Mouse (Mus musculus) thymus, postnatal 10 days (tissue): Measurements from ENCODE around the gene Trf.
"Not testable (repeated sequence)": the region's sequence is repeated elsewhere in the genome, so short reads cannot be mapped to it uniquely, and the experiment has no call there.

Experiments used
- DNase-seq, 2 experiments: peaks; one replicate each; pipeline ENCODE4 v3.0.0; 2021; ENCODE audit warnings: low spot score in 2 of 2

Gene Trf

GRCm38 (mm10) chr9:103224721-103225120, 5.5 kb downstream of the Trf start:
- DNase-seq, result no peak

GRCm38 (mm10) chr9:103214281-103214680, 16.0 kb downstream of the Trf start:
- no peak for DNase-seq

DNA sequence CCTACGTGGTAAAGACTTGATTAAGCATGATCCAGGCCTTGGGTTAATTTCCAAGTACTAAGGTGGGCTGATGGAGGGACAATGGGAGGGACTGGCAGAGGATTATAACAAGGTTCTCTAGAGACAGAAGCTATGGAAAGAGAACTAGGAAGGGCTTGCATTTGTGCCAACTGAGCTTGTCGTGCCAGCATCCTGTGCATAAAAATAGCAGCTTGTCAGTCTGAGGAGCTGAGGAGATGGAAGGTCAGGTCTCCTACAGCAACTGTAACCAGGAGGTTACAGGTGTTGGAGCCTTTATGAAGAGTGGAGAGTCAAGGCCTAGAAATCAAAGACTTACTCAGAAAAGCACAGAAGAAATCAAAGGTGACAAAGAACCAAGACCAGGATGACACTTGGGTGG, 16.6 kb downstream of the Trf start:
- no peak for DNase-seq

GRCm38 (mm10) chr9:103212654-103213420, 17.4 kb downstream of the Trf start:
- no peak for DNase-seq

DNA sequence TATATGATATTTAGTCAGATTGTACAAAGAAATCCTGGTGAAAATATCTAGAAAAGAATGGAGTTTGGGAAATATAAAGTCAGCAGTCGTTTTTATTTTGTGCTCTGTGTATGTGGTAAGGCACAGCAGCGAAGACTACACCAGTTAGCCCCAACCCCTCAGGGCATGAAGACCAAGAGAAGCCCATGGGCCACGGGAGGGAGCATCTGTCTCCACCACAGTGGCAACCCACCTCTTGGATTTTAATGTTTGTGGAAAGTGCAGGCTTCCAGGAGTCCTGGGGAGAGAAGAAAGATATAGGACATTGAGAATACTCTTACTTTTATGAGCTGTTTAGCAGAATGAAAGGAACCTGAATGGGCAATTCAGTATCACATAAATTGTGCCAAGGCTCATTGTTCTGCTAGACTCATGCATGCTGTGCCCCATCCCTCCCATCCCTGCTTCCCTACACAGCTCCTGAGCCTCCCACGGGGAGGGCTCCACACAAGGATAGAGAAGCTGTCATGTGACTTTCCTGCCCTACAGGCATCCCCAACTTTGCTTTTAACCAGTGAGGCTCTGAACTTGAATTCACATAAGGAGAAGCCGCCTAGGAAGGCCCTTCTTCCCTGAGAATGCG, 21.3 kb downstream of the Trf start:
- DNase-seq, result no peak

GRCm38 (mm10) chr9:103207846-103208245, 22.4 kb downstream of the Trf start:
- peak; percentile 58 to 80 for DNase-seq

DNA sequence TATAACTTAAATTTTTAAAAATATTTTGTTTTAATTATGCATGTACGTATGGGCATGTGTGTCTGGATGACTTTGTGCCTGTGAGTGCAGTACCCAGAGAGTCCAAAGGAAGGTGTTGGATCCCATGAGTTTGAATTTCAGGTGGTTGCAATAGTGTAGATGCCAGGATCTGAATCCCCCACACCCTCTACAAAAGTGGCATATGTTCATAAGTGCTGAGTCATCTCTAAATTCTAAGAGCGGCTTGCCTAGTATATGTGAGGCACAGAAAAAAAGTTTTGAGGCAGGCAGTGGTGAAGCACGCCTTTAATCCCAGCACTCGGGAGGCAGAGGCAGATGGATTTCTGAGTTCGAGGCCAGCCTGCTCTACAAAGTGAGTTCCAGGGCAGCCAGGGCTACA, 24.5 kb downstream of the Trf start:
- no peak for DNase-seq

DNA sequence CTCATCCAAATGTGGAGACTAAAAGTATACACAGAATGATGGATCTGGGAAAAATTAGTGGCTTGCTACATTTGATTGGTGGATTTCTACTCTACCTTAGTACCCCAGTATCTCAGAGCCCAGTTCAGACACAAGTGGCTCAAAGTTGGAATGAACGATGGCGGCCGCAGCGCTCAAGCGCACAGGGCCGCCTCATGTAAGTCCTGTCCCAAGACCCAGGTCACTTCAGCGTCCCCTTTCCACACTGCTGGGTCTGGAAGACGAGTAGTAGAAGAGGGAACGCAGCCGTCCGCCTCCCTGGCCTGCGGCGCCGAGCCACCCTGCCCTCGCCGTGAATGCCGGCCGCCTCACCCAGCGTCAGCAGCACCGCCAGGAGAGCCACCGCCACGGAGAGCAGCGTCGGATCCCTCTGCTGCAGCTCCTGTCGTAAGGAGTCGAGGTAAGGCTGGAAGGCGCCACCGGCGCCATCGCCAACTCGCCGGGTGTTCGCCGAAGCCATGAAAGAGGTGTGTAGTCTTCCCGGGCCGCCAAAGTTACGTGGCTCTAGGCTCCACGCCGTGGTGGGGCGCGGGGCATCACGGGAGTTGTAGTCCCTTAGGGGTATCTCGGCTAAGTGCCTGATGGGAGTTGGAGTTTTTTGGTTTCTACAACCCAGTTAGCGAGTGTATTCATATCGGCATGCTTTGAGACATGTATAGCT, 28.5 kb downstream of the Trf start, which contains the start of gene Srprb:
Gene Srprb (minus strand): TSS at position 577 of the 700 bp plus-strand sequence.
- DNase-seq, result peak; percentile 86 to 91

- no peak for DNase-seq
Observed at GRCm38 (mm10) chr9:103188416-103188815, 41.8 kb downstream of the Trf start.

DNA sequence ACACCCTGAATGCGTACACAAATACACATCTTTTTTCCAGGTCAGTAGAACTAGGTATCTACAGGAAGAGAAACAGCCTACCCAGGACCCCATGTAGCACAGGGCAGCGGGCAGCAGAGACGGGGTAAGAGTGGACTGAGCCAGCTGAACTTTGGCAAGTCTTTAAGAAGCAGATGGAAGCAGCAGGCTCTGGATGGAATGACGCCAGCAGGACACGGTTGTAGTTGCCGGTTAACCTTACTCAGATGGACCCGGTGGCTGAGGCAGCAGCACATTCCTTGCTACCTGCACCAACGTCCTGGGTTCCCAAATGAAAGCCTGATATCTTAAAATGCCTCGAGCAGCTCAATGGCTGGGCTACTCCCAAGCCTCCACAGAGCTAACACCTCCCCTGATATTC, 43.5 kb downstream of the Trf start:
- no peak for DNase-seq

DNA sequence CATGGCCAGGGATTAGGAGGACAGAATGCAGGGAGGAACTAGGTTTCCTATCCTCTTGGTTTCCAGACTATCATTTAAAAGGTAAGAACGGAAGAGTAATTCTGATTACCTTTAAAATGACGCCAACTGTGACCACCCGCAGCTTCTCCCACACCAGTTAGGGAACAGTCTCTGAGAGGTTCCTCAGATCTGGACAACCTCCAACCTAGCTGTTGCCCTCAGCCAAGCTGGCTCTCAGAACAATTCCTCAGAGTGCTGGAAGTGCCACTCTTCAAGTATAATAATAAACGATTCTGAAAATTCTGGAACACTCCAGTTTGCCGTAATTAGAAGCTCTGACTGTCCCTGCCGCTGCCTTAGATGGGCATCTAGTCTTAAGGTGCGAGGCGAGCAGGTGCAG, 44.3 kb downstream of the Trf start:
- DNase-seq, result no peak

- no peak for DNase-seq
Observed at GRCm38 (mm10) chr9:103184855-103185254, 45.4 kb downstream of the Trf start.

DNA sequence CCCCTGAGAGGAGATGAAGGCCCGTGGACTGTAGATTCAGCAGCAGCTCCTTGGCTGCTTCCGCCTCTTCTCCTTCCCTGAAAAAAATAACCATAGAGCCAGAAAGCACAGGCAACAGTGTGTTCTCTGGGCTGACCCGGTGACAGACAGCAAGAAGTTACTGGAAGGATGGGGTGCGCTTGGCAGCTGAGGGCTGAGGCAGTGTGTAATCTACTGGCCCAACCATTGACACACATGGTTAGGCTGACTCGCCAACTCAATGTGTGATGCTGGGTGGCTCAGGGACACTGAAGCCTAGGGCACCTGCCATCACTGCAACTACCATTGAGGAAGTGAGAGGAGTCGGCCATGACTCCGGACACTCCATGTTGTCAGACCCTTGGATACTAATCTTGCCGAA, 48.4 kb downstream of the Trf start:
- no peak for DNase-seq

DNA sequence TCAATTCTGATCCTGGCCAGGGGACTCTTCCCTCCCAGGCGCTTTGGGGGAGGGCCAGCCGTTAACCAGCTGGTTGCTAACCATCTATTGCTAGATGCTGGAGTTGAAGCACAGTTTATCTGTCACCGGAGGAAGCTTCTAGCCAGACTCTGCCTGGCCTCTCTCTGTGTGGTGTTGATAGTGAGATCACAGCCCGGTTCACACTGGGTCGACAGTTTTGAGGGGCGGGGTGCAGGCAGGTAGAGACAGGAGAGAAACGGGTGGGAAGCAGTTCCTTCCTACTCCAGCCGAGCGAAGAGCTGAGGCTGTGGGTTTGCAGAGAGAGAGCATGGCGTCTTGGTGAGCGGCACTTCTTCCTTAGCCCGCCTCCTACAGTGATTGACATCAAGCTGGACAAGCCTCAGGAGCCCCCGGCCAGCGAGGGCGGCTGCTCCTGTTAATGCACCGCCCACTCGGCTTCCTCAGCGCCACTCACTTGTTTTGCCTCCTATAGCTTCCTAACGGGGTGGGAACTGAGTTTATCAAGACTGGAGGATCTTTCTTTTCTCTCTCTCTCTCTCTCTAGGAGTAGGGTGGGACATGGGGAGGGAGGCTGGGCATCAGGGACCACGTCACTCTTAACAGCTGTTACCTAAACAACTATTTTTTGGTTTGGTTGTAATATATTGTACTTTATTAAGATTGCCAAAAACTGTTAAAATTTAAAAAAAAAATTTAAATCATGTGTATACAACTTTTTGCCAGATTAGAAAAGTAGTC, 49.3 kb downstream of the Trf start:
- DNase-seq, result peak; percentile 17 to 39

GRCm38 (mm10) chr9:103180303-103180702, 49.9 kb downstream of the Trf start:
- DNase-seq, result no peak

GRCm38 (mm10) chr9:103175692-103176091, 54.6 kb downstream of the Trf start:
- DNase-seq, result no peak

DNA sequence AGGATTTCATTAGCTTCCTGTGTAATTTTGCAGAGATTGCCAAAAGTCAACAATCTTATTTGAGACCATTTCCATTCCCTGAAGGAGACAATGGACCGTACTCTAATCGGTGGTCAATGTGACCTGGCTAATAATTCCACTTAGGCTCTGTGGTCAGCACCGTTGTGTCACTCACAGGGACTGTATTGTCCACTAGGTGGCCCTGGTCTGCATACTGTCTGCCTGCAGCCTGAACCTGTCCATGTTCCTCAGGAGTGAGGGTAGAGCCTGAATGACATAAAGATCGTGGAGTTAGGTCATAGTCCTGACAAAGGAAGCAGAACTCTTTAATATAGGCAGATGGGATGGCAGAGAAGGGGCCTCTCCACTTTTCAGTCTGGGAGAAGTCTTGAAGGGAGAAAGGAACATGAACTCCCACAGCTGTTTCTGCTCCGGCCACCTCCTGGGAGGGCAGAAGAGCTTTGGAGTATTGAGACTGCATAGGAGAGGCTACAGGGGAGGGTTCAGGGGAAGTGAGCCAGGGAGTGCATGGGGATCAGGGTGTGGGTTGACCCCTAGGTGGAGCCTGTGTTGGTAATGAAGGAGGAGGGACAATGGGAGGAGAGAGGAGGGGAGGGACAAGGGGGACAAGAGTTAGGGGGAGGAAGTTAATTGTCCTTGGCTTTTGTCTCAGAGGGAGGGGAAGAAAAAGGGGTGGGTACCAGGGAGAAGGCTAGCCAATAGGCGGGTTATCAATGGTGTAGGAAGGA, 55.3 kb downstream of the Trf start:
- no peak for DNase-seq

DNA sequence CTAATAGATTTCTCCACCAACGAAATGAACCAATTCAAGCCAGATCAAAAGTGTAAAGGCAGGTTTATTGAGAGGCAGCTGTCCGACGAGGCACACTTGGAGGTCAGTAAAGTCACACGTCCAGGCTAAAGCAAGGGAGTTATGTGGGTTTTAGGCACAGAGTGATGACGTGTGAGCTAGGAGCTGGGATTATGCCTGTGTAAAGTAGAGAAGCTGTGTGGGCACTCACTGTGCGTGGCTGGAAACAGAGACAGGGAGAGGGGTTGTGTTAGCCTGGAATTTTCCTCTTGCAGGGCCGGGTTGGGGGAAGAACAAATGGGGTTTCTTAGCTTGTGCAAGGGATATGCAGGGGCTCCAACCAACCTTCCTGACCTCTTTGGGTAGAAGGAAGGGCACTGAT, 61.5 kb downstream of the Trf start:
- DNase-seq, result no peak

- DNase-seq, result no peak
Observed at GRCm38 (mm10) chr9:103168046-103168445, 62.2 kb downstream of the Trf start.

DNA sequence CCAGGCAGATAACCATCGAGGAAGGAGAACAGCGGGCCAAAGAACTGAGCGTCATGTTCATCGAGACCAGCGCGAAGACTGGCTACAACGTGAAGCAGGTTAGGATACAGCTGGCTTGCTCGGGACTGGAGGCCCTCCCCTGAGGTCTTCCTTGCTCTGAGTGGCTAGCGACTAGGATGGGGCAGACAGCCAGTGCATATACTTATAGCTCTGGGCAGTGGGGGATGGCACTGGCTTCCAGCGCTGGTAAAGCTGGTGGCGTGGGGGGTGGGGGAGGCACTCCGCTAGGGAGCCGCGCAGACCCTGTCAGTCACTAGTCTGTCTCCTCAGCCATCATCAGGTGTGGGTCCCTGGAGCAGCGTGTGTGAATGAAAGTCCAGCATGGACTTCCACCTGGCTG, 66.4 kb downstream of the Trf start:
- DNase-seq, result no peak

- DNase-seq, result not testable (repeated sequence)
Observed at GRCm38 (mm10) chr9:103155158-103155557, 75.1 kb downstream of the Trf start.
